Mouse (Mus musculus) midbrain, embryonic 10.5 days (tissue): ENCODE measurements around the gene Gstt2. TPM values are rescaled to one million over a fixed set of nuclear protein-coding genes. Genes with fewer than 3 reads are reported as not detected.
A peak's percentile ranks its signal among the peaks of the same experiment; 100 is the strongest.

ENCODE experiments used
- DNase-seq: peaks from one replicate; pipeline ENCODE4 v3.0.0-alpha.2; 2017; ENCODE audit warnings: low spot score
- H3K27ac ChIP-seq: fragments of 300-500 bp; sonication (generic); replicated peaks from 2 replicates; pipeline ENCODE4 v1.5.1; 2016; ENCODE audit warnings: mild to moderate bottlenecking
- H3K27me3 ChIP-seq: fragments of 300-500 bp; sonication (generic); 2 replicates; pipeline ENCODE4 v1.6.1; 2016; ENCODE audit warnings: low read depth, mild to moderate bottlenecking; ENCODE audit not compliant: poor library complexity, severe bottlenecking
- H3K36me3 ChIP-seq: fragments of 300-500 bp; sonication (generic); 2 replicates; pipeline ENCODE4 v1.6.1; 2016; ENCODE audit warnings: mild to moderate bottlenecking, moderate library complexity
- H3K4me1 ChIP-seq: fragments of 300-500 bp; sonication (generic); 2 replicates; pipeline ENCODE4 v1.6.1; 2016
- H3K4me3 ChIP-seq: fragments of 300-500 bp; sonication (generic); 2 replicates; pipeline ENCODE4 v1.5.1; 2016; ENCODE audit warnings: mild to moderate bottlenecking, moderate library complexity
- H3K9me3 ChIP-seq: fragments of 300-500 bp; sonication (generic); replicated peaks from 2 replicates; pipeline ENCODE4 v1.6.1; 2016; ENCODE audit warnings: mild to moderate bottlenecking
- WGBS: fragments of 180-500 bp; shearing (Covaris S2); methylation state at CpG from one replicate; pipeline ENCODE4 v1.1.7; 2016; 5-methylcytosine and 5-hydroxymethylcytosine counted together
- polyA plus RNA-seq: library from polyadenylated mRNA; unstranded; fragments of >200 nt; fragmentation: Nextera tagmentation; extraction: Ambion mirVana; gene quantifications from 2 replicates; pipeline ENCODE4 v1.2.1, GENCODE M21; 2016

Gstt2 gene
- polyA plus RNA-seq: 7.6 and 8.3 TPM in 2 replicates

DNA sequence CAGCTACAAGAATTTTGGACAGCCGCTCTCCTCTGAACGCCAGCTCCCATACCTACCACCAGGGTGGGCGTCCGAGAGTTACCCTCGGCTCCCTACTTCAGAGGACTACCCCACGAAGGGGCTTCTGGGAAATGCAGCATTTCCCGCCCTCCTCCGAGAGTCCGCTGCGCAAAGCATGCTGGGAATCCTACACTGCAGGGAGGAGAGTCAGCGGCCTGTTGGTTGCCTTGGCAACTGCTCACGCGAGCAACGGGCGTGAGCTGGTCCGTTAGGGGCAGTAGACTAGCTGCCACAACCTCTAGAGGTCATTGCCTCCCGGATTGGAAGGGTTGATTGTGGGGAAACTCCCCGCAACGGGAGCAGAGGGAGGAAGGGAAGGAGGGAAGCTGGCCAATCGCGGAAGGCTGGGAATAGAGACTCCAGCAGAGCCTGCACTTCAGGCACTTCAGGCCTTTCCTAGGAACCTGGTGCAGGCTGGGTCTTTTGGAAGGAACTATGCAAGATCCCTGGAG, at the start of gene Gstt2:
Gene Gstt2, minus strand, starts transcription at position 177 of the 512 bp plus-strand sequence.
- peaks cover 47% of the 10 kb centered on the region for H3K27me3 ChIP-seq
- H3K36me3 ChIP-seq: no peaks in the 10 kb centered on the region
- H3K4me3 ChIP-seq: peak within 1 kb of the TSS; percentile 51
- peak; percentile 97 for DNase-seq
- H3K4me1 ChIP-seq: peaks cover 51% of the 10 kb centered on the region
- H3K27ac ChIP-seq: peak within 1 kb of the TSS; percentile 87
- no peaks in the 10 kb centered on the region for H3K9me3 ChIP-seq
- under 1% methylated on average over 21 of the region's 21 CpGs for WGBS

- Histone ChIP-seq H3K4me3 (no peak overlapping the region), H3K36me3 (no peaks in the 10 kb centered on the region), H3K27ac (no peak overlapping the region), H3K9me3 (no peaks in the 10 kb centered on the region), H3K4me1 (peaks cover 31% of the 10 kb centered on the region), H3K27me3 (peaks cover 7% of the 10 kb centered on the region; the same call in 1 of the 2 replicates)
- DNase-seq: no peak
- 95% methylated on average over 8 of the region's 8 CpGs for WGBS
These were observed 47.5 kb upstream of the Gstt2 start for GRCm38 (mm10) chr10:75884742-75885141.

- peak; percentile 73 for DNase-seq
- Histone ChIP-seq H3K27ac (no peak overlapping the region), H3K9me3 (no peaks in the 10 kb centered on the region), H3K36me3 (no peaks in the 10 kb centered on the region), H3K4me1 (peaks cover 21% of the 10 kb centered on the region), H3K4me3 (peak overlapping the region; percentile 35), H3K27me3 (peaks cover 7% of the 10 kb centered on the region; the same call in 1 of the 2 replicates)
- WGBS: 1% methylated on average over 10 of the region's 10 CpGs
These were observed 46.0 kb upstream of the Gstt2 start for GRCm38 (mm10) chr10:75883232-75883552.

DNA sequence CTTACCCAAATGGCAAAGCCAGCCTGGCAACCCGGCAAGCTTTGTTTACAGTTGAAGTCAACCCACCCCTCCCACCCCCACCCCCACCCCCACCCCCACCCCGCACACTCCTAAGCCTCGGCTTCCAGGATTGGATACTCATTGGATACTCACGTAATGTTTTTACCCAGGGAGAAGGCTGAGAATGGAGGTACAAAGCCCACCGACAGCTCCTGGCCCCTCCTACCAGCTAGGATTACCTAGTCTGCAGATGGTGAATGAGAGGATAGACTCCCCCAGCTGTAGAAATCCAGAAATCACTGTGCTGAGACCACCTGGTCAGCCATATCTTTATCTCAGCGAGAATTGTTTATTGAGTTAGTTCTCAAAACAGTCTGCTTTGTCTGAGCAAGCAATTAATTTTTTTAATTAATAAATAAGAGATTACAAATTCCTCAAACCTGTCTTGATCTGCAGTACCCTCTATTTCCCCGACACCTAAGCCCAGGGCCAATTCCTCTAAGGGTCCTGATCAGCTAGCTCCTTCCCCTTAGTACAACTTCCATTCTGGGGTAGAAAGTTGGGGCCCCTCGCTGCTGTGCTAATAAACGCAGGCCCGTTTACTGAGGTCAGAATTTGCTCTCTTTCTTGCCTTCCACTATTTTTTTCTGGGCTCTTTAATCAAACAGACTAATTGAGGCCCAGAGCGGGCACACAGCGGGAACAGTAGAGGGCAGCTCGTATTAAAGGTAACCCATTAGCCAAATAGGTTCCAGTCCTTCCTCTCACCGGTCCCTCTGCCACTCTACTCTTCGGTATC, 45.4 kb upstream of the Gstt2 start:
- H3K9me3 ChIP-seq: no peaks in the 10 kb centered on the region
- H3K4me3 ChIP-seq: peak overlapping the region; percentile 35
- WGBS: 2% methylated on average over 15 of the region's 15 CpGs
- peaks cover 7% of the 10 kb centered on the region; the same call in 1 of the 2 replicates for H3K27me3 ChIP-seq
- DNase-seq: no peak
- peaks cover 21% of the 10 kb centered on the region for H3K4me1 ChIP-seq
- H3K27ac ChIP-seq: peak overlapping the region; percentile 38; the same call in 1 of the 2 replicates
- H3K36me3 ChIP-seq: no peaks in the 10 kb centered on the region

DNA sequence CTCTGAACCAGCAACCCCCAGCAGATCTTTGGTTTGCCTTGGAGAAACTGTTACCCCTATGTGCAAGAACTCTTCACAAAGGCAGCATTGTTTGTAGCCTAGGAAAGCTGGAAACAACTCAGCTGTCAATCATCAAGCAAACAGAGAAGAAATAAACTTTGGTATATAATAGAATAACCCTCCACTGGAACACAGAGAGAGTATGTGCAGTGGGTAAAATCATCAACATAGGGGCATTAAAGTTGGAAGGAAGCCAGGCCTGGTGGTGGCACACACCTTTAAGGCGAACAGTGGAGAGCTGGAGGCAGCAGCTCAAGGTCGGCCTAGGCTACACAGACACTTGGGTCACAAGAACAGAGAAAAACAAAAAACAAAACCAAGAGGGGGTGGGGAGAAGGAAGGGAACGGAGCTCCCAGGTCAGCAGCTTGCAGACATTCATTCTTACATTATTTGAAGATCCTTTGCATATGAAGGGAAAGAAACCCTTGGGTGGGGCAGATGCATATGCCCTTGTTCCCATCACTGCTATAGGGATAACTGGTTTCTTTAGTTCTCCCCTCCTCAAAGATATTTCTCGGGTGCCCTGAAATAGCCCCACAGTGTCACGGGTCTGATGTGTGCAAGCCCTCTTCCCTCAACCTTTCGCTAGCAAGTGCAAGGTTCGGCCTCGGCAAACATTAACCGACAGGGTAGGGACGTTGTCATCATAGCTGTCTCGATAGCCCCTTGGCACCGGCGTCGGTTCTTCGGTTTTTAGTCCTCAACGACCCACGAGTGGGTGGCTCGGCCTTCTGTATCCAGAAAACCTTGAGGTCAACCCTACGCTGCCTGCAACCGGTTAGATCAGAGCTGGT, 44.6 kb upstream of the Gstt2 start:
- 14% methylated on average over 20 of the region's 20 CpGs for WGBS
- H3K27me3 ChIP-seq: peaks cover 7% of the 10 kb centered on the region; the same call in 1 of the 2 replicates
- DNase-seq: no peak
- 0 out of 2 replicates have a peak overlapping the region, but pooled peaks have one; percentile 14 for H3K4me3 ChIP-seq
- H3K4me1 ChIP-seq: peaks cover 21% of the 10 kb centered on the region
- no peaks in the 10 kb centered on the region for H3K9me3 ChIP-seq
- peak overlapping the region; percentile 38; the same call in 1 of the 2 replicates for H3K27ac ChIP-seq
- H3K36me3 ChIP-seq: no peaks in the 10 kb centered on the region

DNA sequence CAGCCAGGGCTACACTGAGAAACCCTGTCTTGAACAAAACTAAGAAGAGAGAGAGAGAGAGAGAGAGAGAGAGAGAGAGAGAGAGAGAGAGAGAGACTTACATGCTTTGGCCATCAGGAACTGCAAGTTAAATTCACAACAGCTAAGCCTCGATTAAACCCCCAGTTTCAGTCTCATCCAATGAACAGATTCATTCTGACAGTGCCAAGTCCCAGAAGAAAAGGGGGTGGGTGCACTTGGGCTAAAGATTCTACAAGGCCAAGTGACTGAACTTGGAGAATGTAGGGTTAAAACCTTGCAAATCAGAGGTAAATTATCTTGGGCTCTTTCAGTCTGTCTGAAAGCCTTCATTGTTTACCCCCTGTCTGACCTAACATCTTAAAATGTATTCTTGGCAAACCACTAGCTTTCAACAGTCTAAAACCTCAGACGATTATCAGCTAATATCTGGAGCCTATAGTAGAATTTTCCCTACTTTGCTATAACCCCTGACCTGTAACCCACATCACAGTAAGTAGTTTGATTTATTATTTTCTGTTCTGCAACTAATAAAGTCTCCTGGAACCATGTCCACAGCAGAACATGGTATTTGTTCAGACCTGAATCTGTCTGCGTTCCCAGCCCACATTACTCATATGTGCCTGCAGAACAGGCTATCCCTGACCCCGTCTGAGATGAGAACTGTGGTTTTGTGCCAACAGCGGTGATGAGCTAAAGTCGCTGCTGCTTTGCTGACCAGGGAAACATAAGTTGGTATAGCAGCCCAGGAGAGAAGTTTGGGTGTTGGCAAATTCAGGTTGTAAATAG, 43.8 kb upstream of the Gstt2 start:
- WGBS: 70% methylated on average over 6 of the region's 6 CpGs
- Histone ChIP-seq H3K4me1 (peaks cover 21% of the 10 kb centered on the region), H3K9me3 (no peaks in the 10 kb centered on the region), H3K36me3 (no peaks in the 10 kb centered on the region), H3K27me3 (peaks cover 7% of the 10 kb centered on the region; the same call in 1 of the 2 replicates), H3K4me3 (no peak overlapping the region), H3K27ac (peak overlapping the region; percentile 28; the same call in 1 of the 2 replicates)
- DNase-seq: no peak

GRCm38 (mm10) chr10:75880351-75880750, 43.1 kb upstream of the Gstt2 start:
- Histone ChIP-seq H3K4me3 (no peak overlapping the region), H3K4me1 (peaks cover 21% of the 10 kb centered on the region), H3K27me3 (peaks cover 7% of the 10 kb centered on the region; the same call in 1 of the 2 replicates), H3K27ac (no peak overlapping the region), H3K36me3 (no peaks in the 10 kb centered on the region), H3K9me3 (no peaks in the 10 kb centered on the region)
- 93% methylated on average over 10 of the region's 10 CpGs for WGBS
- DNase-seq: no peak

- Histone ChIP-seq H3K27ac (no peak overlapping the region), H3K4me1 (peaks cover 29% of the 10 kb centered on the region), H3K27me3 (peaks cover 7% of the 10 kb centered on the region; the same call in 1 of the 2 replicates), H3K9me3 (no peaks in the 10 kb centered on the region), H3K36me3 (no peaks in the 10 kb centered on the region), H3K4me3 (no peak overlapping the region)
- DNase-seq: no peak
- 90% methylated on average over 3 of the region's 3 CpGs for WGBS
These were observed 41.6 kb upstream of the Gstt2 start for GRCm38 (mm10) chr10:75878836-75879235.

GRCm38 (mm10) chr10:75873543-75874170, 36.4 kb upstream of the Gstt2 start:
- peak overlapping the region; percentile 92 for H3K27ac ChIP-seq
- H3K4me3 ChIP-seq: peak overlapping the region; percentile 48
- H3K27me3 ChIP-seq: no peaks in the 10 kb centered on the region
- no peaks in the 10 kb centered on the region for H3K36me3 ChIP-seq
- WGBS: 22% methylated on average over 10 of the region's 10 CpGs
- no peaks in the 10 kb centered on the region for H3K9me3 ChIP-seq
- DNase-seq: peak; percentile 56
- H3K4me1 ChIP-seq: peaks cover 24% of the 10 kb centered on the region

GRCm38 (mm10) chr10:75872915-75873542, 35.8 kb upstream of the Gstt2 start:
- Histone ChIP-seq H3K36me3 (no peaks in the 10 kb centered on the region), H3K27me3 (no peaks in the 10 kb centered on the region), H3K9me3 (no peaks in the 10 kb centered on the region), H3K4me3 (peak overlapping the region; percentile 48), H3K27ac (peak overlapping the region; percentile 92), H3K4me1 (peaks cover 24% of the 10 kb centered on the region)
- 2% methylated on average over 11 of the region's 11 CpGs for whole genome bisulfite sequencing
- peak; percentile 89 for DNase-seq
